17 mouse cellular contexts compared by ENCODE assay signal in genomic region chr13:70475366-70475765, GRCm38 (mm10).
DNase-seq lines count a peak whose midpoint lies in the region; ATAC-seq and TF ChIP-seq lines count a peak whose summit lies in the region.
"Had no signal": no experiment of that assay in that cellular context is flagged by ENCODE, and none has a peak within 500 bp of the region (broad histone marks: within the 10 kb centered on the region; RNA-seq: fewer than 3 reads in every experiment).

No protein-coding gene starts in this region.

- no peak overlapping the region for H3K27ac ChIP-seq in midbrain, postnatal 0 days (ENCODE audit: low read depth, low read length)
- H3K27ac ChIP-seq in midbrain, embryonic 14.5 days (replicated peaks; ENCODE audit: low read depth, low read length) = no peak overlapping the region
- no peak overlapping the region for H3K27ac ChIP-seq in intestine, postnatal 0 days (ENCODE audit: low read depth, low read length)
- H3K27ac ChIP-seq: limb, embryonic 13.5 days; midbrain, embryonic 13.5 days; stomach, embryonic 15.5 days had no signal

- 85% methylated on average over 2 of the region's 2 CpGs for WGBS in midbrain, postnatal 0 days
- 86% methylated on average over 2 of the region's 2 CpGs for WGBS in midbrain, embryonic 14.5 days
- 53% methylated on average over 2 of the region's 2 CpGs for WGBS in intestine, postnatal 0 days

- H3K4me2 ChIP-seq in midbrain, postnatal 0 days (ENCODE audit: low read depth, low read length, poor library complexity, severe bottlenecking) = no peak overlapping the region
- no peak overlapping the region for H3K4me2 ChIP-seq in midbrain, embryonic 14.5 days (ENCODE audit: low read length)
- no peak overlapping the region for H3K4me2 ChIP-seq in intestine, postnatal 0 days (replicated peaks; ENCODE audit: low read depth)
- H3K4me2 ChIP-seq: heart, embryonic 11.5 days; limb, embryonic 13.5 days; midbrain, embryonic 13.5 days; stomach, embryonic 15.5 days had no signal

- H3K4me1 ChIP-seq in midbrain, postnatal 0 days (ENCODE audit: insufficient read depth, low read length) = no peaks in the 10 kb centered on the region
- no peaks in the 10 kb centered on the region for H3K4me1 ChIP-seq in midbrain, embryonic 14.5 days (ENCODE audit: control insufficient read depth, insufficient read depth, low read length)
- H3K4me1 ChIP-seq in intestine, postnatal 0 days (replicated peaks; ENCODE audit: control insufficient read depth, insufficient read depth, low read length) = no peaks in the 10 kb centered on the region
- H3K4me1 ChIP-seq: limb, embryonic 13.5 days; midbrain, embryonic 13.5 days; stomach, embryonic 15.5 days had no signal

- no peak for ATAC-seq in midbrain, postnatal 0 days (ENCODE audit: low FRiP score)
- no peak for ATAC-seq in midbrain, embryonic 14.5 days (ENCODE audit: low FRiP score, low TSS enrichment)
- ATAC-seq in intestine, postnatal 0 days = no peak
- ATAC-seq: CD4-positive, CD25-positive, alpha-beta regulatory T cell, adult 4 months; forebrain, embryonic 14.5 days; midbrain, embryonic 13.5 days had no signal

- H3K27me3 ChIP-seq in midbrain, postnatal 0 days (ENCODE audit: insufficient read depth, low read length) = no peaks in the 10 kb centered on the region
- H3K27me3 ChIP-seq in midbrain, embryonic 14.5 days (ENCODE audit: control insufficient read depth, insufficient read depth, low read length) = no peaks in the 10 kb centered on the region
- no peaks in the 10 kb centered on the region for H3K27me3 ChIP-seq in intestine, postnatal 0 days (replicated peaks; ENCODE audit: control insufficient read depth, insufficient read depth, low read length)
- H3K27me3 ChIP-seq: limb, embryonic 13.5 days; midbrain, embryonic 13.5 days; stomach, embryonic 15.5 days had no signal

- H3K4me3 ChIP-seq in midbrain, postnatal 0 days (ENCODE audit: low read depth, low read length) = no peak overlapping the region
- no peak overlapping the region for H3K4me3 ChIP-seq in midbrain, embryonic 14.5 days (replicated peaks; ENCODE audit: low read depth, low read length)
- no peak overlapping the region for H3K4me3 ChIP-seq in intestine, postnatal 0 days (ENCODE audit: low read depth, low read length)
- H3K4me3 ChIP-seq: limb, embryonic 13.5 days; midbrain, embryonic 13.5 days; stomach, embryonic 15.5 days had no signal

- H3K9ac ChIP-seq in midbrain, postnatal 0 days (replicated peaks; ENCODE audit: low read length, poor library complexity, severe bottlenecking) = no peak overlapping the region
- H3K9ac ChIP-seq in midbrain, embryonic 14.5 days (replicated peaks; ENCODE audit: low read length) = no peak overlapping the region
- H3K9ac ChIP-seq in intestine, postnatal 0 days (ENCODE audit: low read depth, low read length) = no peak overlapping the region
- H3K9ac ChIP-seq: limb, embryonic 13.5 days; midbrain, embryonic 13.5 days; stomach, embryonic 15.5 days had no signal

- H3K9me3 ChIP-seq in midbrain, postnatal 0 days (ENCODE audit: low read length) = no peaks in the 10 kb centered on the region
- H3K9me3 ChIP-seq in midbrain, embryonic 14.5 days (ENCODE audit: control insufficient read depth, low read length) = no peaks in the 10 kb centered on the region
- no peaks in the 10 kb centered on the region for H3K9me3 ChIP-seq in intestine, postnatal 0 days (ENCODE audit: control insufficient read depth)
- H3K9me3 ChIP-seq: limb, embryonic 13.5 days; midbrain, embryonic 13.5 days; stomach, embryonic 15.5 days had no signal

- no peaks in the 10 kb centered on the region for H3K36me3 ChIP-seq in midbrain, postnatal 0 days (ENCODE audit: insufficient read depth, low read length)
- H3K36me3 ChIP-seq in midbrain, embryonic 14.5 days (ENCODE audit: control insufficient read depth, insufficient read depth, low read length) = no peaks in the 10 kb centered on the region
- no peaks in the 10 kb centered on the region for H3K36me3 ChIP-seq in intestine, postnatal 0 days (ENCODE audit: control insufficient read depth, insufficient read depth)
- H3K36me3 ChIP-seq: limb, embryonic 13.5 days; midbrain, embryonic 13.5 days; stomach, embryonic 15.5 days had no signal

- TF ChIP-seq CTCF in midbrain, postnatal 0 days (IDR thresholded peaks at IDR 0.05) = no peak
- no peak for TF ChIP-seq CTCF in intestine, postnatal 0 days (IDR thresholded peaks at IDR 0.05; ENCODE audit: low read depth)

- peak; percentile 22 for DNase-seq in midbrain, postnatal 0 days (ENCODE audit: low spot score)
- no peak for DNase-seq in midbrain, embryonic 14.5 days
- DNase-seq in cerebellum, adult 11-12 months = peak; percentile 62
- peak; percentile 76 to 86 for DNase-seq in cerebellum, postnatal 10 days
- DNase-seq in layer of hippocampus, adult 9-11 months = peak; percentile 75
- DNase-seq in thymus, adult 18-20 months = no peak
- DNase-seq in retina, embryonic 14.5 days (ENCODE audit: low spot score) = no peak
- DNase-seq: adrenal gland, postnatal 10 days; gastrocnemius, postnatal 10 days; kidney, adult 9 months had no signal

Comparison
In these comparisons a context has a peak if more than half of its experiments do, and no peak if none do; other contexts are left out.
1. DNase-seq: peak in midbrain, postnatal 0 days (single experiment), cerebellum, adult 11-12 months (single experiment), cerebellum, postnatal 10 days (2 of 2) and layer of hippocampus, adult 9-11 months (single experiment); none in midbrain, embryonic 14.5 days (single experiment), thymus, adult 18-20 months (0 of 2) and retina, embryonic 14.5 days (single experiment).